Mouse (Mus musculus) bone marrow, adult 2 months (tissue): Measurements from ENCODE around the gene Cttn.

Experiments used
- CTCF ChIP-seq: fragments of 200-500 bp; IDR thresholded peaks from 2 replicates; pipeline ENCODE4 v1.5.1; 2011; ENCODE audit warnings: low read length, control low read depth; ENCODE audit not compliant: control insufficient read depth, insufficient read depth
- POLR2A ChIP-seq: fragments of 200-500 bp; IDR thresholded peaks from 2 replicates; pipeline ENCODE4 v1.6.1; 2011; ENCODE audit warnings: low read depth, mild to moderate bottlenecking, control low read depth, low read length, borderline replicate concordance; ENCODE audit not compliant: control insufficient read depth

DNA sequence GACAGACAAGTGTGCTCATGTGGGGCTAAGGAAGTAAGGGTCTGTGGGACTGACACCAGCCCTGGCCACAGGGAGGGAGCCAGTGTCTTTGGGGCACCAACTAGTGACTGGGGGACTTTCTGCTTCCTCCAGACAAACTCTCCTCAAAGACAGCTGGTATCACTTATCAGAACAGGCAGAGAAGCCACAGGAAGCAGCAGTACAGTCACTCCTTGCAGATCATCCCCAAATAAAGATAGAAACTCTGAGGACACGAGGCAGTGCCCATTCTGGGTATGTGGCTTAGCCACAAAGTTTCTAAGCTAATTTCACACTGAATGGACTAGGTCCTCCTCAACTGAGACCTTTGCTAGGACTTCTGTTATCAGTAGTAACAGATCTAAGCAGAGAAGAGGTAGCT is 22.1 kb upstream of the Cttn start:
- TF ChIP-seq CTCF: no peak
- TF ChIP-seq POLR2A: no peak
